Mouse (Mus musculus) adrenal gland, postnatal 4 days (tissue): ENCODE measurements at regions not wholly inside any gene's neighbourhood (a gene's known extent, or its start where the extent isn't known, plus 50 kb on each side); places are given as distances from the start of the nearest gene placed in this dataset.

ENCODE experiments used
- DNase-seq, 2 experiments: peaks; one replicate each; pipeline ENCODE4 v3.0.0; 2021 to 2022; ENCODE audit warnings: low spot score in 2 of 2, mixed read lengths in 2 of 2

- DNase-seq = peak; percentile 45 to 57
Measured at GRCm38 (mm10) chr17:83276000-83276891, 61.2 kb downstream of the Pkdcc start.

DNA sequence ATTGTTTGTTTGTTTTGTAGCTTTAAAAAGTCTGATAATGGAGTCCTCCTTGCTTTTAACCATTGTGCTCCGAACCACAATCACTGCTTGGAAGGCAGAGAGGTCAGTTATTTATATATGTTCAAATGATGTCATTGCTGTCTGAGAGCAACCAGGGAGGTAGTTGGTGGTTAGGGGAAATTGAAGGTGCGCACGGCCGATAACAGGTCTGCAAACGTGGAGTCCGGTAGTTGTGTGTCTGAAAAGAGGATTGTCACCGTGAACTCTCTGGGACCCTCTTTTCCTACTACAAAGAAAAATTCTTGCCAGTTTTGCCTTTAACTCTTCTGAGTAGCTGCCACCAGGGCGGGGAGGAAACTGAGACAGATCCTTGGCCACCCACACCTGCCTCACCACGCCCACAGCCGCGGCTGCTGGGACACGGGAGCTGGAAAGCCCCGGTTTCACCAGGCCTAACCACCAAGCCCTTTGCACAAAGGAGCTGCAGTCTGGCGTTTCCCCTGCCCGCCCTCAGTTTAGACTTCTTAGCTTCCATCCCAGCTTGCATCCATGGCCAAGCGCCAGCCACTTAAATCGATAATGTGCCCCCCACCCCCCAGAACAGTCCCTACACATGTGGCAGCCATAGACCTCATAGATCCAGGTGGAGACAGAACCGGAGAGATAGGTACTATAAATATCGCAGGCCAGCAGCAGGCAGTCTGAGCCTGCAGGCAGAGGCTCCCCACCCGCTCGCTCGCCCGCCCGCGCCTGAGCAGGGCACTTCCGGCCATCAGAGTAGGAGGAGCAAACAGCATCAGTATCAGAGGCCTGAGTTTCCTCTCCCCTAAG, 62.2 kb downstream of the Pkdcc start:
- DNase-seq = no peak

- DNase-seq = no peak
Measured at GRCm38 (mm10) chr17:83277948-83278924, 63.1 kb downstream of the Pkdcc start.

DNA sequence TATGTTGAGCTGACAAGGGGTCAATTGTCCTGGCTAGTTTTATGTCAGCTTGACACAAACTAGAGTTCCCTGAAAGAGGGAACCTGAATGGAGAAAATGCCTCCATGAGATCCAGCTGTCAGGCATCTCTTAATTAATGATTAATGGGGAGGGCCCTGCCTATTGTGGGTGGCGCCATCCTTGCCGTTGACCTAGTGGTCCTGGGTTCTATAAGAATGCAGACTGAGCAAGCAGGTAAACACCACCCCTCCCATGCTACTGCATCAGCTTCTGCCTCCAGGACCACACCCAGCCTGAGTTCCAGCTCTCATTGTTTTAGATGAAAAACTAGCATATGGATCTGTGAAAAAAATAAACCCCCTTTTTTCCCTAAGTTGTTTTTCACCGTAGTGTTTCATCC, 67.4 kb upstream of the Eml4 start:
- DNase-seq = no peak

- DNase-seq = no peak
Measured at GRCm38 (mm10) chr17:83287381-83288142, 63.2 kb upstream of the Eml4 start.

DNA sequence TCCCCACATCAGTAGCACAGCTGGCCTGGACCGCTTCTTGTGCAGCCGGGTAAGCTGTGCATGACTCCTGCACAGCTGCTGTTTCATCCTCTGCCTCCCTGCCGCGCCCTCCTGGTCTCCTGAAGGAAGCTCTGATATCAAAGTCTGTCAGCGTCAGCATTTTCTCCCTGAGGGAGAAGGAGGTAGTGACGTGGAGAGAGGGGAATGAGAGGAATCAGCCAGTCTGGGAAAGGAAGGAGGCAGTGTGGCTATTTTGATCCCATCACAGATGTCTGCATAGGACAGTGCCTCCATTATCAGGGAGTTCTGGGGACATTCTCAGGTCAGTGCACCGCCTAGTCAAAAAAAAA, 62.6 kb upstream of the Eml4 start:
- DNase-seq = no peak

DNA sequence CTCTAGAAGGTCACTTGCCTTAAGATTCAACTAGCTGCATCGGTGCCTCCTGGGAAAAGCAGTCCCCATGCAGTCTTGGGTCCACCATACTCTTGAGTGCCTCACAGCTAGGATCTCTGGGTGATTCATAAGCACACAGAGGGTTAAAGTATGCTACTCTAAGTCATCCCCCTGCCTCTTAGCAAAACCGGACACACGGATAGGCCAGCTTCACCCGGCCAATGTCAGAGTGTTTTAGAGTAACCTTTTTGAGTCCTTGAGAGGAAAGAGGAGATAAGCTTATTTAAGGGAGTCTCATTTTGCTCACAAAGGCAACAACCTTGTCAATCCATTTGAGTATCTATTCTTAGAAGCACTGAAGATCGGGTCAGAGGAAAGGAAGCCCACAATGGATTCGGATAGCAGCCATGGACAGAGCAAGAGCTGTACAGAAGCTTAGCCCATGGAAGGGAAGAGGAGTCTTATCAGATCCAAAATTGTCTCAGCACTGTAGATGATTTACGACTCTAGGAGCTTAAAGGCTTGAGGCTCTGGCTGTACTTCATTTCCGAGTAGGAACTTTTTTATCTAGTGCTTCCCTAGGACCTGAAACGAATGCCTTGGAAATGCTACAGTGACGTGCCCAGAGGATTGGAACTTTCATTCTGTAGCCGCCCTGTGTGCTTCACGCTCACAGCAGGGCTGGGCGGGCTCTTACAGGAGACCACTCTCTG, 55.0 kb upstream of the Eml4 start:
- DNase-seq = no peak

DNA sequence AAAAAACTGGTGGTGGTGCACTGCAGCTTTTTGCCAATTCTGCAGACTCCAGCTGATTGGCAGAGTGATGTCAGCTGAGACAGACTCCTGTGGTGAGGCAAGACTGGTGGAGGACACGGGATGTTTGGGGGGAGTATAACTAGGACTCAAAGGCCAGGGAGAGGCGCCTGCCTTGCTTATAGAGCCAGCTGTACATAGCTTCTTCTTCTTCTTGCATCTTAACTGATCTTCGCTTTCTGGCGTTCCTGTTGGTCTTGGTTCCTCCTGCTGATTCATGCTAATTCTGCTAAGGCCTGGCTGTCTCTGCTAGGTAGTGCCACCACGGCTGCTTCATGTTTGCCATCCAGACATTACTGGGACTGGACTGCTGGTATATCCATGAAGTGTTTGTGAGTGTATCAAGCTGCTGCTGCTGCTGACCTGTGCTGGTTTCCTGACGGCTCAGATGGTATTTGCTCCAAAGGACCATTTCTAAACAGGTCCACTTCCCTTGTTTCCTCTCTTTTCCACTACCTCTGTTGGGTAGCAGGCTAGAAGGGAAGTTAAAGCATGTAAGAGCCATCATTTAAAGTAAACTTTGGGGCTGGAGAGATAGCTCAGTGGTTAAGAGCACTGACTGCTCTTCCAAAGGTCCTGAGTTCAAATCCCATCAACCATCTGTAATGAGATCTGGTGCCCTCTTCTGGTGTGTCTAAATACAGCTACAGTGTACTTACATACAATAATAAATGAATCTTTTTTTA, 53.2 kb upstream of the Eml4 start:
- DNase-seq = no peak
